Mouse (Mus musculus) monocyte, adult 5-6 weeks (primary cell): ENCODE measurements around the gene Spn. TPM values are rescaled to one million over a fixed set of nuclear protein-coding genes. Genes with fewer than 3 reads are reported as not detected.
A peak's percentile ranks its signal among the peaks of the same experiment; 100 is the strongest.
"Not testable (repeated sequence)": the region's sequence is repeated elsewhere in the genome, so short reads cannot be mapped to it uniquely, and the experiment has no call there.

Source experiments
- ATAC-seq: fragments of 153-309, 156-312 bp; replicated peaks from 2 replicates; pipeline ENCODE4 v1.8.0; 2017; ENCODE audit warnings: mild to moderate bottlenecking; ENCODE audit not compliant: low TSS enrichment, insufficient number of reproducible peaks, severe bottlenecking, poor library complexity, low FRiP score
- total RNA-seq: library from RNA; stranded (forward); fragments of 200-1000, 200-491, 200-594 nt; gene quantifications from 3 replicates; pipeline ENCODE4 v1.2.3, GENCODE M21; 2017

Gene Spn
- 1,218 to 1,278 TPM (median 1,233 TPM) in 3 replicates for total RNA-seq

DNA sequence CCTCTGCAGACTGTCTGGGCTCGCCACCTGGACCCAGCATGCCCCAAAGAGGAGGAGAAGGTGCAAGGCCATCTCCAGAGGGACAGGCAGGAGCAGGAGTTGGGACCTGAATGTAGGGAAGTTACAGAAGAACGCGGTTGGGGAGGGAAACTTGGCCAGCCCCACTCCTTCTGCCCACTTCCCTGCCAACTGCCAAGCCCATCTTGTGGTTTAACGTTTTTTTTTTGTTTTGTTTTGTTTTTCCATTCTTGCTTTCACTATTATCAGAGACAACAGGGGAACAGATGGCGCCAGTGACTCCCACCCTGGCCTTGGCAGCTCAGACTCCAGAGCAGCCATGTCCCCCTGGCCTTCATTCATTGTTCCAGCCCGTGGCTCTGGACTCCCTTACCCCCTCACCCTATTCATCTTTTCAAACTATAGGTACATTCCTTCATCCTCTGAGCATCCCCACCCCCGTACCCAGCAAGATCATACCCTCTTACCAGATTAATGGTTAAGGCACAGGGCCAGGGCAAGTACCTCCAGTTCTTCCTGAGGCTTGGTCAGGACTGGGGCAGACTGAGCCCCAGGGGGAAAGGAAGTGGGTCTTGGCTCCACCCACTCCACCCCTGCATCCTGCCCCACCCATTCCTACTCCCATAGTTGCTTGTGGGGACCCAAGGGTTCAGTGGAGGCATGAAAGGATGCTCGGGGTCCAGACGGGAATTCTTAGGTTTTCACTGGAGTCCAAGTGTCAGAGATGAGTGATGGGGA is at the start of gene Spn:
Spn (minus strand) TSS at position 562 of the 756 bp plus-strand sequence.
- peak; percentile 45 for ATAC-seq

DNA sequence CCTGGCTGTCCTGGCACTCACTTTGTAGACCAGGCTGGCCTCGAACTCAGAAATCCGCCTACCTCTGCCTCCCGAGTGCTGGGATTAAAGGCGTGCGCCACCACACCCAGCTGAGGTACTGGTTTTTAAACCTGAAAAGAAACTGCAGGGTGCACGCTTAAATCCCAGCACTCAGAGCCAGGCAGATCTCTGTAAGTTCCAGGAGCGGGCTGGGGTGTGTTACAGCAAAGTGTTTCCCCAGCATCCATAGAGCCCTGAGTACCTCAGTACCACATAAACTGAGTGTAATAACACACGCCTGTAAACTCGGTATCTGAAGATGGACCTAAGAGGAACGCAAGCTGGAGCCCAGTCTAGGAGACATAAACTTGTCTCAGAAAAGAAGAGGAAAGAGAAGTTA is 49.7 kb upstream of the Spn start:
- ATAC-seq, result no peak

DNA sequence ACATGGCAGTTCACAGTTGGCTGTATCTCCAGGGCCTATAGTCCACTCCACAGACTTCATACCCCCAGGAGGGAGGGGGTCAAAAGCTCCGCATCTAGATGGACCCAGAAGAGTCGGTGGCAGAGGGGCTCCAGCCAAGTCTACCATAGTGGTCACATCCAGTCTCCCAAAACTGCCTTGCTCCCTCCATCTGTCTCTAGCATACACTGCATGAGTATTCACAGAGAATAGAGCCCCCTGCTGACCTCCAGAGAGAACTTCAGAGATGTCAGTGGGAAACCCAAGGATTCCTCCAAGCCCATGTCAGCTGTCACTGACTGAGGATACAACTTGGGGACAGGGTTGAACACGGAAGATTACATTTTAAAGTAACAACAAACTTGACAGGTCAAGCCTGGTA is 48.0 kb upstream of the Spn start:
- ATAC-seq, result no peak

DNA sequence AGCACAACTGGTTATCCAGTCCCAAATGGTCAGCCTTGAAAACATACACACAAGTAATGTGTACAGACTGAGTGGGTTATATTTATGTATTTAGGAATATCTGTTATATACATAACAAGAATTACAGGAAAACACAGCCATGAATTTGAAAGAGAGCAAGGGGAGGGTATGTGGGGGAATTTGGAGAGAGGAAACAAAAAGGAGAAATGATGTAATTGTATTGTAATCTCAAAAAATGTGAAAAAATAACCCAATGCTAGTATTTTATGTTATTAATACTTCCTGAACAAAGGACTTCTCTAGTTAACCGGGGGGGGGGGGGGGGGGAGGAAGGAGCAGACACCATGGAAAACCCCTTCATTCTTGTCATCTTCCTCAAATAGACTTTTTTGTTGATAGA is 47.1 kb upstream of the Spn start:
- no peak for ATAC-seq

DNA sequence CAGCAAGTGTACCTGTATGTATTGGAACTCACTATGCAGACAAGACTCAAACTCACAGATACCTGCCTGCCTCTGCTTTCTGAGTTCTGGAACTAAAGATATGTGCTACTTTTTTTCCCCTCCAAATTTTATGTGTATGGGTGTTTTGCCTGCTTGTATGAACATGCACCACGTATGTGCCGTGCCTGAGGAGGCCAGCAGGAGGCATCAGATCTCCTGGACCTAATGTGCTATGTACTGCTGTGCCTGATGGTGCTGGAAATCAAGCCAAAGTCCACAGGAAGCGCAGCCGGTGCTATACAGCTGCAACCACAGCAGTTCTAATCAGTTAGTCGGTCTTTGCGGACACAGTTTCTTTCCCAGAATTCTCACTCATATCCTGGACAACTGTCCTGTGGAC is 46.2 kb upstream of the Spn start:
- ATAC-seq, result no peak

GRCm38 (mm10) chr7:127183345-127183744 is 45.7 kb upstream of the Spn start:
- no peak for ATAC-seq

- ATAC-seq, result not testable (repeated sequence)
Observed at GRCm38 (mm10) chr7:127181724-127182123, 44.1 kb upstream of the Spn start.

DNA sequence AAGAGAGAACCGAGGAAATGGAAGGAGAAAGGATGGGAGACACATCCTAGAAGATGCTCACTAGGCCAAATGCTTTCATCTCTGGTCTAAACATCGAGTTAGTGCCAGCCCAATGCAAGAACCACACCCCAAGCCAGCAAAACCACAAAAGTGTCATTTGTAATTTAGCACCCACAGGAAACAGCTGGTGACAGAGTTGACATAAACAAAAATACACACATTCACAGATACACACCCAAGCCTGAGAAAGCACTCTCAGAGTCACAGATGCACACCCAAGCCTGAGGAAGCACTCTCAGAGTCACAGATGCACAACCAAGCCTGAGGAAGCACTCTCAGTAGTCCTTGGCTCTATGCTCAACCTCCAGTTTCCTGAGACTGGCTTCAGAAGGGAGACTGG is 43.2 kb upstream of the Spn start:
- peak; percentile 91 for ATAC-seq

GRCm38 (mm10) chr7:127176937-127177336 is 39.3 kb upstream of the Spn start:
- no peak for ATAC-seq

GRCm38 (mm10) chr7:127166501-127166900 is 28.9 kb upstream of the Spn start:
- ATAC-seq, result no peak

GRCm38 (mm10) chr7:127165607-127166493 is 28.2 kb upstream of the Spn start:
- ATAC-seq, result peak; percentile 59

- peak; percentile 54; the same call in 1 of the 2 replicates for ATAC-seq
Observed at GRCm38 (mm10) chr7:127164002-127164401, 26.4 kb upstream of the Spn start.

GRCm38 (mm10) chr7:127162546-127162945 is 24.9 kb upstream of the Spn start:
- ATAC-seq, result peak; percentile 45; the same call in 1 of the 2 replicates

GRCm38 (mm10) chr7:127157548-127157947 is 19.9 kb upstream of the Spn start:
- ATAC-seq, result no peak

DNA sequence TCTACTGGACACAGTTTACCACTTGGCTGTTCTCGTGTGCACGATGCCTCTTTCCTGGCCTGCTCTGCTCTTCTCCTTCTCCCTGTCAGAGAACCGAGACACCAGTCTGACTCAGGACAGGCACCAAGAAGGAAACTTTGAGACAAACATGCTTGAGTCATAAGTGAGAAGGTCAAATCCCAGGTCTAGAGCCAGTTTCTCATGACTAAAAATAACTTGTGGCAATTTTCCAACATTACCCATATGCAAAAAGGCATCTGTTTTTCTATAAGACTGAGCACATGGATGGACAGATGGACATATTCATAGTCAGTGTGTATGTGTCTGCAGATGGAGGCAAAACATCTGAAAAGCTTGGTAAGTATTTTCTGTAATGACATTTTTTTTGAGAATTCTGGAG is 15.9 kb upstream of the Spn start:
- peak; percentile 72 for ATAC-seq

DNA sequence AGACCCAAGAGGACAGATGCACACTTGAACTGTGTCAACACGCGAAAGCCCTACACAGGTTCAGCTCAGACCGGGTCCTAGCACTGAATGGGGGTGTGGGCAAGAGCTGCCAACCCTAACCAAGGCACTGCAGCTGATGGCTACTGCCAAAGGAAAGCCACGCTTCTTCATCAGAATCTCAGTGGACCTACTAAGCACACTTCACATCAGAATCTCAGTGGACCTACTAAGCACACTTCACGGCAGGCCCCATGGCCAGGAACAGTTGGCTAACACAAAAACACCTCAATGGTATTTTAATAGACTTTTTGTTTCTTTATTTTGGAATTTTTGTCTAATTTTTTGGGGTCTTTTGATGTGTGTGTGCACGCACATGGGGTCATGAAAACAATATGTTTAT is 14.8 kb upstream of the Spn start:
- ATAC-seq, result no peak

DNA sequence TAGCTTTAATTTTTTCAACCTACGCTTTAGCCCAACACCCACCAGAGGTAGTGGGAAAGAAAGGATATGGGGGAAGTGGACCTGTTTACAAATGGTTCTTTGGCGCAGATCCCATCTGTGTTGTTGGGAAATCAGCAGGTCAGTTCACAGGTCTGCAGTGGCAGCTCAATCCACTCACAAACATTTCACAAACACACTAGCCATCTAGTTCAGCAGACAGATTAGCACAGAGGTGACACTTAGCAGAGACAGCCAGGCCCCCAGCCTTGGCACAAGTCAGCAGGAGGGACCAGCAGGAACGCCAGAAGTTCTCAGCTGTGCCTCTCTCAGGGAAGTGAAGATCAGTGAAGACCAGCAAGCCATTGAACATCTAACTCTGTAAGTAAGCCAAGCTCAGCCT is 10.3 kb upstream of the Spn start:
- ATAC-seq, result no peak

DNA sequence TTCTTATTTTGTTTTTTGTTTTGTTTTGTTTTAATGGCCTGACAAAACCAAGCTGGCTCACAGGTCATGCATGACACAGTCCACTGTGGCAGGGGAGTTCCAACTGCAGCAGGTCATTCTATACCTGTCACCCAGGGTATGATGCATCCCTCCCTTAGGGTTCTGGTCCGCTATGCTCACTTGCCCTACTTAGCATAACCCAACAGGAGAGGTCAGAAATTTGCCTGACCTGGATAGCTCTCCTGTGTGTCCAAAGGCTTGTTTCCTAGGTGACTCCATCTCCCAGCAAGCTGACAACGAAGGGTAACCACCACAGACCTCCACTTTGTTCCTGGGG is 8.6 kb upstream of the Spn start:
- ATAC-seq, result no peak

DNA sequence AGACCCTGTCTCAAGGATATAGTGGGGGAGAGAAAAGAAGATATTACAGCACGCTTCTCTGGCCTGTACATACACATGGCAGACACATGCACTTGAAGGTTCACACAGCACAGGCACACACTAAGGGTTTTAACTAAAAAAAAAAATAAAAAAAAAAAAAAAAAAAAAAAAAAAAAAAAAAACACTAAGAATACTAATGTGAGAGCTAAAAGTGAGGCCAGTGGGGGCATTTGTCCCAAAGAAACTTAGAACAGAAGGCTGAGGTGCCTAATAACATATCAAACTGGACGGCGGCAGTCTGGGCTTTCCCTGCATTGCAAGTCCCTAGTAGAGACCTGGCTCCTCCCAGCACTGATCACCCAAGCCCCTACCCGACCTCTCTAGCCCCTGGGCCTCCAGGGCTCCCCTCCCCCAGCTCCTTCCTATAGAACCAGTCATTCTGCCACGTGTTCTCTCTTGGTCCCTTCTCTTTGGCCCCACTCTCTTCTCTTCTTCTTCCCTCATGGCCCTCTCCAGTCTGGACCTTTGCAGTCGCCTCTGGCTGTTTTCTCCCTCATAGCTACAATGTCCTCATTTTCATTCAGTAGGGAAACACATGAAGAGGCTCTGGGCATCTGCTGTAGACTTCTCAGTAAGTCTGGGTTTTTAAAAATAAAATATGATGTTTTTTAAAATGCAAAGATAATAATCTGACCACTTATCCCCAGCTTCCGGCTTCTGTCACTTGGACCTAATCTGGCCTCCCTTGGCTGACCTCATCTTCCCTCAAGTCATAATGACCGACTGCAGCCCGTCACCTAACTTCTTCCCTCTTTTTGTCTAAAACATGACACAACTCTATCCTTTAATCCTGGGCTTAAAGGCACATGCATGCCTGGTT is 8.0 kb upstream of the Spn start:
- ATAC-seq, result no peak
